Mouse (Mus musculus): ENCODE results near the gene Tuba1b. TPM values are rescaled to one million over a fixed set of nuclear protein-coding genes. Genes with fewer than 3 reads are reported as not detected.

Gene Tuba1b
- polyA plus RNA-seq, 1 experiment from 2014 or later, result 1,719 TPM

DNA sequence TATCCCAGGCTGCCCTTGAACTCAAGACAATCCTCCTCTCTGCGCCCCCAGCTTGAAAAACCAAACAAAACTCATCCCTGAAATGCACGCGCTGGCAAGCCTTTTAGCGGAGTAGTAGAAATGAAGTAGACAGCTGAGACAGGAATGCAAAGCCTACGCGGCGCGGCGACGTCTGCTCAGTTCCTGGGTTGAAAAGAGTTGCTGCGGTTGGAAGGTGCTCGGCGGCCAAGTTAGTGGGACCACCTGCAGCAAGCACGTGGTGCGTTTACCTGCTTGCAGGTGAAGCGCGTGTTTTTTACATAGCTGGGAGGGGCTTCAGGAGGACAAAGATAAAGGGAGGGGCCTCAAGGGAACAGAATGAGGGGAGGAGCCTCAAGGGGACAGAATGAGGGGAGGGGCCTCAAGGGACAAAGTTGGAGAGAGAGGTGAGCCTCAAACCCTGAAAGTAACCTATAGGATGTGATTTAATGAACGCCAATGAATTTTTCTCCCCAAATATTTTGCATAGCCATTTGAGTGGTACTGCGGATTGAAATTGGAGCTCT is 43.1 kb downstream of the Tuba1b start:
- 11% methylated on average over 19 of the region's 19 CpGs for WGBS

DNA sequence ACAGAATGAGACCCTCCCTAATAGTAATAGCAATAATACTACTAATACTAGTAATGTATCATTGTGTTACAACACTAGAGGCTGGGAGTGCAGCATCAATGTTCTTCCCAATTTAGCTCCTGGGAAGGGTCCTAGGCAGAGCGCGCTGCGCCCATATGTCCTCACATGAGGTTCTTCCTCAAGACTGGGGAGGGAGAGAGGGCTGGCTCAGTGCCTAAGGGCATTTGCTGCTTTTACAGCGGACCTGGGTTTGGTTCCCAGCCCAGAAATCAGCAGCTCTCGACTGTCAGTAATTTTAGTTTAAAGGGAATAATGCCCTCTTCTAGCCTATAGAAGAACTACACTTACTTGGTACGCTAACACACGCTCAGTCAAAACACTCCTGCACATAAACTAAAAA is 46.8 kb downstream of the Tuba1b start:
- Histone ChIP-seq H3K4me2 (ENCODE audit: low read length) (no peak overlapping the region), H3K4me1 (ENCODE audit: control insufficient read depth, insufficient read depth, low read length) (no peaks in the 10 kb centered on the region), H3K4me3 (ENCODE audit: low read depth, low read length) (no peak overlapping the region), H3K27ac (ENCODE audit: low read depth, low read length) (no peak overlapping the region), H3K36me3 (ENCODE audit: control insufficient read depth, insufficient read depth, low read length) (no peaks in the 10 kb centered on the region), H3K9ac (ENCODE audit: low read length) (no peak overlapping the region), H3K9me3 (replicated peaks; ENCODE audit: control insufficient read depth, low read length) (no peaks in the 10 kb centered on the region), H3K27me3 (replicated peaks; ENCODE audit: control insufficient read depth, insufficient read depth, low read length) (peaks cover 8% of the 10 kb centered on the region)
- 75% methylated on average over 7 of the region's 7 CpGs for WGBS
- DNase-seq (ENCODE audit: low spot score) (no peak), ATAC-seq (no peak)

More for the DNA sequence above, 43.1 kb downstream of the Tuba1b start:
- Histone ChIP-seq H3K27ac (ENCODE audit: low read depth, low read length) (no peak overlapping the region), H3K4me3 (ENCODE audit: low read depth, low read length) (no peak overlapping the region), H3K27me3 (replicated peaks; ENCODE audit: control insufficient read depth, insufficient read depth, low read length) (peaks cover 45% of the 10 kb centered on the region), H3K36me3 (ENCODE audit: control insufficient read depth, insufficient read depth, low read length) (no peaks in the 10 kb centered on the region), H3K4me2 (ENCODE audit: low read length) (no peak overlapping the region), H3K9me3 (replicated peaks; ENCODE audit: control insufficient read depth, low read length) (no peaks in the 10 kb centered on the region), H3K9ac (ENCODE audit: low read length) (no peak overlapping the region), H3K4me1 (ENCODE audit: control insufficient read depth, insufficient read depth, low read length) (peaks cover 15% of the 10 kb centered on the region; the same call in 1 of the 2 replicates)
- no peak for DNase-seq (ENCODE audit: low spot score)
- ATAC-seq, result no peak

DNA sequence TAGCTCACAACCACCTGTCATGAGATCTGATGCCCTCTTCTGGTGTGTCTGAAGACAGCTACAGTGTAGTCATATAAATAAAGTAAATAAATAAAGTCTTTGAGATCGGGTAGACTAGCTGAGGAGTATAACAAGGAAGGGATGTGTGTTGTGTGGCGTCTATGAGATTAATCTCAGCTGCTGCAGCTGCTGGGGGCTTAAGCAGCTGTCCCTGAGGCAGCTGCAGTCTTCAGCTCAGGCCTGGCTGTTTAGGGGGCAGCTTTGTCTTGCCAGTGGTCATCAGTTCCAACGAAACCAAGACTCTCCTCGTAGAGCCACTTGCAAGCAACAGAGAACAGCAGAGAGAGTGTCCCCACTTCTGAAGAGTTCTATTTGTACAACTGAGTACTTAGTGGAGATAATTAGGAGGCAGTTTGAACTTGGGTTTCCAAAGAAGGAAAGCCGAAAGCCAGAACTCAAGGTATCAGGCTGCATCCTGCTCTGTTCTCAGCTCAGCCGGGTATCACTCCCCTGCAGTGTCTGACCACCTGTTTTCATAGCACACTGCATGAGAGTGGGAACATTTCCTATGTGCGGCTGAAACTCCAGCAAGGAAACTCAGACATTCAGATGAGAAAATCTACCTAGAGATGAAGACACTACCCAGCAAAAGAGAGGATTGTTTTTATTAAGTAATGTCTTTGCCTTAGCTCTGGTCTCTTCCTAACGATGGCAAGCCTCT is 47.5 kb downstream of the Tuba1b start:
- ATAC-seq (no peak), DNase-seq (ENCODE audit: low spot score) (no peak)
- Histone ChIP-seq H3K4me1 (ENCODE audit: control insufficient read depth, insufficient read depth, low read length) (peaks cover under 1% of the 10 kb centered on the region; the same call in 1 of the 2 replicates), H3K4me3 (ENCODE audit: low read depth, low read length) (no peak overlapping the region), H3K9ac (ENCODE audit: low read length) (no peak overlapping the region), H3K27ac (ENCODE audit: low read depth, low read length) (no peak overlapping the region), H3K4me2 (ENCODE audit: low read length) (no peak overlapping the region), H3K27me3 (replicated peaks; ENCODE audit: control insufficient read depth, insufficient read depth, low read length) (peaks cover 6% of the 10 kb centered on the region; the same call in 1 of the 2 replicates), H3K36me3 (ENCODE audit: control insufficient read depth, insufficient read depth, low read length) (no peaks in the 10 kb centered on the region), H3K9me3 (replicated peaks; ENCODE audit: control insufficient read depth, low read length) (no peaks in the 10 kb centered on the region)
- 74% methylated on average over 8 of the region's 8 CpGs for WGBS

DNA sequence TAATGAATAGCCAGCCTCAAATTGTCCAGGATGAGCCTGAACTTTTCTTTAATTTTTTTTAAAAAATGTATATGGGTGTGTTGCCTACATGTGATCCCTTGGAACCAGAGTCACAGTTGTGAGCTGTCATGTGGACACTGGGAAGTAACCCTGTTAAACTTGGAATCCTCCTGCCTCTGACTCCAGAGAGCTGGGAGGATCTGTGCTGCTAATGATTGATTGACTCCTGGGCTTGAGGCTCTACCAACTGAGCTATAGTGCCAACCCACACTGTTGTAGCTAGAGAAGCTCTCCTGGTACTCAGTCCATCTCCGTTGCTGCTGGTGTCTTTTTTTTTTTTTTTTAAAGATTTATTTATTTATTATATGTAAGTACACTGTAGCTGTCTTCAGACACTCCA is 50.3 kb downstream of the Tuba1b start:
- Histone ChIP-seq H3K4me2 (ENCODE audit: low read length) (no peak overlapping the region), H3K36me3 (ENCODE audit: control insufficient read depth, insufficient read depth, low read length) (no peaks in the 10 kb centered on the region), H3K9ac (ENCODE audit: low read length) (no peak overlapping the region), H3K27me3 (replicated peaks; ENCODE audit: control insufficient read depth, insufficient read depth, low read length) (no peaks in the 10 kb centered on the region), H3K4me1 (ENCODE audit: control insufficient read depth, insufficient read depth, low read length) (peaks cover 10% of the 10 kb centered on the region), H3K27ac (ENCODE audit: low read depth, low read length) (no peak overlapping the region), H3K4me3 (ENCODE audit: low read depth, low read length) (no peak overlapping the region), H3K9me3 (replicated peaks; ENCODE audit: control insufficient read depth, low read length) (no peaks in the 10 kb centered on the region)
- ATAC-seq, result no peak
- DNase-seq (ENCODE audit: low spot score), result no peak
- WGBS, result 68% methylated on average over 1 of the region's 1 CpGs

DNA sequence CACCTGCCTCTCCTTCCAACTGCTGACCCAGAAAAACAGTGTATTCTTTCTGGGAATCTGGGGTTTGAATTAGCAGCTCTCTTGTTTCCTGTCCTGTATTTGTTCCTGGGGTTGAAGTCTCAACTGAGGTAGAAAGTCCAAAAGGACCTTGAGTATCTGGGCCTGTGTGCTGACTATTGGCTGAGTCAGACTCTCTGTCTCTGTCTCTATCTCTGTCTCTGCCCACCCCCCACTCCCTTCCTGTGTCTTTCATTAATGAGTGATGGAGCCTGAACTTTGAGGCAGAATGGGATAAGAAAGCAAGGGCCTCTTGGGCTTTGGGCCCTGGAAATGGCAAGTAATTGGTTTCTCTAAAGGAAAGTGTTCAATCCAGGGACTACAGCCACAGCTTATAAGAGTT is 50.7 kb downstream of the Tuba1b start:
- Histone ChIP-seq H3K4me2 (ENCODE audit: low read length) (no peak overlapping the region), H3K9me3 (replicated peaks; ENCODE audit: control insufficient read depth, low read length) (no peaks in the 10 kb centered on the region), H3K9ac (ENCODE audit: low read length) (no peak overlapping the region), H3K27me3 (replicated peaks; ENCODE audit: control insufficient read depth, insufficient read depth, low read length) (no peaks in the 10 kb centered on the region), H3K27ac (ENCODE audit: low read depth, low read length) (no peak overlapping the region), H3K36me3 (ENCODE audit: control insufficient read depth, insufficient read depth, low read length) (no peaks in the 10 kb centered on the region), H3K4me1 (ENCODE audit: control insufficient read depth, insufficient read depth, low read length) (peaks cover 10% of the 10 kb centered on the region), H3K4me3 (ENCODE audit: low read depth, low read length) (no peak overlapping the region)
- no peak for ATAC-seq
- DNase-seq (ENCODE audit: low spot score), result no peak

DNA sequence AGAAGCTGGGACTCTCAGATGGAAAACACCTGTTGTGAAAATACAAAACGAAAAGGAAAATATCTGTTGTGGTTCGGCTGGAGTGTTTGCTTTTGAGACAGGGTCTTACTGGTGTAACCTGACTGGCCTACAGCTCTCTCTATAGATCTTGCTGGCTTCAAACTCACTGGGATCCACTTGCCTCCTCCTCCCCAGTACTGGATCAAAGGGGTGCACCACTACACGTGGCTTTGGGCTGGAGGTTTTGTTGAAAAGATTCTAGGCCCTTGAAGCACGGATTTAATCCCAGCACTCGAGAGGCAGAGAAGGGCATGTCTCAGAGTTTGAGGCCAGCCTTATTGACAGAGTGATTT is 52.7 kb downstream of the Tuba1b start:
- DNase-seq (ENCODE audit: low spot score), result no peak
- Histone ChIP-seq H3K9me3 (replicated peaks; ENCODE audit: control insufficient read depth, low read length) (no peaks in the 10 kb centered on the region), H3K4me3 (ENCODE audit: low read depth, low read length) (peak overlapping the region; percentile 53), H3K9ac (ENCODE audit: low read length) (peak overlapping the region; percentile 17; the same call in 1 of the 2 replicates), H3K27ac (ENCODE audit: low read depth, low read length) (no peak overlapping the region), H3K4me1 (ENCODE audit: control insufficient read depth, insufficient read depth, low read length) (peaks cover 10% of the 10 kb centered on the region), H3K4me2 (ENCODE audit: low read length) (peak overlapping the region; percentile 81), H3K36me3 (ENCODE audit: control insufficient read depth, insufficient read depth, low read length) (peaks cover 11% of the 10 kb centered on the region; the same call in 1 of the 2 replicates), H3K27me3 (replicated peaks; ENCODE audit: control insufficient read depth, insufficient read depth, low read length) (no peaks in the 10 kb centered on the region)
- peak; percentile 56 for ATAC-seq
- under 1% methylated on average over 5 of the region's 5 CpGs for WGBS

Other genes with a start within 250 kb of the Tuba1b start
- 3.2 and 3.3 TPM in 2 replicates for gene Ccdc65, start 226.4 kb downstream of the Tuba1b start, polyA plus RNA-seq (2014; fragmentation: Nextera tagmentation; extraction: Ambion mirVana)
- 2.6 and 3.8 TPM in 2 replicates for gene Fkbp11, start 206.4 kb downstream of the Tuba1b start, polyA plus RNA-seq (2014; fragmentation: Nextera tagmentation; extraction: Ambion mirVana)
- 31.7 and 41.4 TPM in 2 replicates for gene Arf3, start 171.4 kb downstream of the Tuba1b start, polyA plus RNA-seq (2014; fragmentation: Nextera tagmentation; extraction: Ambion mirVana)
- not detected in 2 replicates for gene Wnt10b, start 156.4 kb downstream of the Tuba1b start, polyA plus RNA-seq (2014; fragmentation: Nextera tagmentation; extraction: Ambion mirVana)
- gene Wnt1, start 144.7 kb downstream of the Tuba1b start, polyA plus RNA-seq (2014; fragmentation: Nextera tagmentation; extraction: Ambion mirVana), result 0.56 TPM in 1 of 2 replicates, not detected in the other
- gene Ddn, start 125.1 kb downstream of the Tuba1b start, polyA plus RNA-seq (2014; fragmentation: Nextera tagmentation; extraction: Ambion mirVana), result 0.33 and 0.57 TPM in 2 replicates
- gene Prkag1, start 103.0 kb downstream of the Tuba1b start, polyA plus RNA-seq (2014; fragmentation: Nextera tagmentation; extraction: Ambion mirVana), result 82.1 and 87.3 TPM in 2 replicates
- gene Kmt2d, start 63.4 kb downstream of the Tuba1b start, polyA plus RNA-seq (2014; fragmentation: Nextera tagmentation; extraction: Ambion mirVana), result 8.0 and 12.2 TPM in 2 replicates
- 30.3 and 33.5 TPM in 2 replicates for gene Rhebl1, start 40.0 kb downstream of the Tuba1b start, polyA plus RNA-seq (2014; fragmentation: Nextera tagmentation; extraction: Ambion mirVana)
- gene Dhh, start 36.0 kb downstream of the Tuba1b start, polyA plus RNA-seq (2014; fragmentation: Nextera tagmentation; extraction: Ambion mirVana), result 0.18 and 0.36 TPM in 2 replicates
- gene Lmbr1l, start 16.3 kb downstream of the Tuba1b start, polyA plus RNA-seq (2014; fragmentation: Nextera tagmentation; extraction: Ambion mirVana), result 10.9 TPM in 2 replicates
- not detected in 2 replicates for gene Gm49450, start 19.0 kb upstream of the Tuba1b start, polyA plus RNA-seq (2014; fragmentation: Nextera tagmentation; extraction: Ambion mirVana)
- 18,182 and 18,289 TPM in 2 replicates for gene Tuba1a, start 19.1 kb upstream of the Tuba1b start, polyA plus RNA-seq (2014; fragmentation: Nextera tagmentation; extraction: Ambion mirVana)
- 56.7 and 93.1 TPM in 2 replicates for gene Tuba1c, start 95.3 kb upstream of the Tuba1b start, polyA plus RNA-seq (2014; fragmentation: Nextera tagmentation; extraction: Ambion mirVana)
- gene Prph, start 120.6 kb upstream of the Tuba1b start, polyA plus RNA-seq (2014; fragmentation: Nextera tagmentation; extraction: Ambion mirVana), result 0.84 and 1.0 TPM in 2 replicates
- 11.0 and 13.6 TPM in 2 replicates for gene Troap, start 140.0 kb upstream of the Tuba1b start, polyA plus RNA-seq (2014; fragmentation: Nextera tagmentation; extraction: Ambion mirVana)
- not detected in 2 replicates for gene C1ql4, start 153.3 kb upstream of the Tuba1b start, polyA plus RNA-seq (2014; fragmentation: Nextera tagmentation; extraction: Ambion mirVana)
- gene Dnajc22, start 158.6 kb upstream of the Tuba1b start, polyA plus RNA-seq (2014; fragmentation: Nextera tagmentation; extraction: Ambion mirVana), result 0.14 and 0.36 TPM in 2 replicates
- gene Spats2, start 191.4 kb upstream of the Tuba1b start, polyA plus RNA-seq (2014; fragmentation: Nextera tagmentation; extraction: Ambion mirVana), result 38.6 and 39.0 TPM in 2 replicates

All from forebrain, embryonic 14.5 days (tissue).